Mouse (Mus musculus): Measurements from ENCODE around the gene Nosip.

GRCm38 (mm10) chr7:45052181-45052861 is 9.9 kb upstream of the Nosip start:
- TF ChIP-seq EP300 (IDR thresholded peaks at IDR 0.05; ENCODE audit: low read depth) (no peak), CTCF (IDR thresholded peaks at IDR 0.05; ENCODE audit: low read depth) (no peak)
